Mouse (Mus musculus) adrenal gland, postnatal 4 days (tissue): ENCODE results near the gene Rab25. TPM values are rescaled to one million over a fixed set of nuclear protein-coding genes. Genes with fewer than 3 reads are reported as not detected.
"Not testable (repeated sequence)": the region's sequence is repeated elsewhere in the genome, so short reads cannot be mapped to it uniquely, and the experiment has no call there.

Source experiments
- DNase-seq, 2 experiments: peaks; one replicate each; pipeline ENCODE4 v3.0.0; 2021 to 2022; ENCODE audit warnings: low spot score in 2 of 2, mixed read lengths in 2 of 2
- long read RNA-seq, 2 experiments: library from polyadenylated mRNA; stranded (forward); transcript quantifications; one replicate each; pipeline ENCODE4 v2.0.0; 2021
- total RNA-seq, 2 experiments: library from RNA; stranded (reverse); gene quantifications; 2 replicates each; pipeline ENCODE4 v1.2.3; 2021

The Rab25 gene
- 1 to 10 TPM in 1 of 2 experiments, under 1 TPM in 1; 0.54 to 3.9 TPM for total RNA-seq
- long read RNA-seq, experiment 1, partial matches to known transcripts = 0 of 1 reads
- long read RNA-seq, experiment 1, other reads (novel, unspliced or antisense) = 1 of 1 reads
- long read RNA-seq, experiment 2, partial matches to known transcripts = 0 of 2 reads
- long read RNA-seq, experiment 2, other reads (novel, unspliced or antisense) = 0 of 2 reads

- no peak for DNase-seq
These were observed at the start of gene Rab25 for GRCm38 (mm10) chr3:88548180-88548917. TSS of gene Rab25 (minus strand) at chr3:88548300.

GRCm38 (mm10) chr3:88596547-88596946 lies 48.4 kb upstream of the Rab25 start:
- DNase-seq = not testable (repeated sequence)

GRCm38 (mm10) chr3:88593893-88594580 lies 45.9 kb upstream of the Rab25 start:
- DNase-seq = no peak

- DNase-seq = no peak
These were observed 45.0 kb upstream of the Rab25 start for GRCm38 (mm10) chr3:88592942-88593576.

GRCm38 (mm10) chr3:88591950-88592731 lies 44.0 kb upstream of the Rab25 start:
- no peak for DNase-seq

- DNase-seq = no peak
These were observed 42.9 kb upstream of the Rab25 start for GRCm38 (mm10) chr3:88591044-88591443.

- no peak for DNase-seq
These were observed 42.1 kb upstream of the Rab25 start for GRCm38 (mm10) chr3:88590246-88590645.

GRCm38 (mm10) chr3:88586640-88587039 lies 38.5 kb upstream of the Rab25 start:
- no peak for DNase-seq

GRCm38 (mm10) chr3:88585769-88586168 lies 37.7 kb upstream of the Rab25 start:
- no peak for DNase-seq

GRCm38 (mm10) chr3:88579454-88580117 lies 31.5 kb upstream of the Rab25 start:
- peak; percentile 32 to 49 for DNase-seq

- DNase-seq = no peak
These were observed 30.7 kb upstream of the Rab25 start for GRCm38 (mm10) chr3:88578498-88579424.

- DNase-seq = not testable (repeated sequence)
These were observed 29.7 kb upstream of the Rab25 start for GRCm38 (mm10) chr3:88577846-88578245.

GRCm38 (mm10) chr3:88575540-88575939 lies 27.4 kb upstream of the Rab25 start, which contains the start of gene Ssr2:
TSS of gene Ssr2 (plus strand) at chr3:88575876.
- DNase-seq = no peak

GRCm38 (mm10) chr3:88573810-88574209 lies 25.7 kb upstream of the Rab25 start:
- DNase-seq = no peak

- DNase-seq = no peak
These were observed 24.7 kb upstream of the Rab25 start for GRCm38 (mm10) chr3:88572835-88573234.

- DNase-seq = no peak
These were observed 23.8 kb upstream of the Rab25 start for GRCm38 (mm10) chr3:88571856-88572255.

GRCm38 (mm10) chr3:88570341-88570740 lies 22.2 kb upstream of the Rab25 start:
- no peak for DNase-seq

- DNase-seq = no peak
These were observed 21.6 kb upstream of the Rab25 start for GRCm38 (mm10) chr3:88569694-88570093.

GRCm38 (mm10) chr3:88569093-88569492 lies 21.0 kb upstream of the Rab25 start:
- DNase-seq = no peak
